Mouse (Mus musculus) lung, postnatal 0 days (tissue): ENCODE results near the gene Sgpp2. TPM values are rescaled to one million over a fixed set of nuclear protein-coding genes. Genes with fewer than 3 reads are reported as not detected.

Experiments
- ATAC-seq: fragments of 200-750 bp; cut with Nextera tagmentation; 2 replicates; pipeline ENCODE4 v1.8.0; 2017; ENCODE audit warnings: moderate library complexity
- DNase-seq: peaks from one replicate; pipeline ENCODE4 v3.0.0-alpha.2; 2016; ENCODE audit warnings: low spot score
- H3K27ac ChIP-seq: fragments of 300-500 bp; sonication (generic); 2 replicates; pipeline ENCODE4 v1.5.1; 2014; ENCODE audit warnings: antibody characterized with exemption, mild to moderate bottlenecking, low read length, mixed read lengths
- H3K27me3 ChIP-seq: fragments of 300-500 bp; sonication (generic); replicated peaks from 2 replicates; pipeline ENCODE4 v1.6.1; 2014; ENCODE audit warnings: low read length, mixed read lengths; ENCODE audit not compliant: insufficient read depth
- H3K36me3 ChIP-seq: fragments of 300-500 bp; sonication (generic); 2 replicates; pipeline ENCODE4 v1.6.1; 2014; ENCODE audit warnings: low read length, mixed read lengths; ENCODE audit not compliant: insufficient read depth
- H3K4me1 ChIP-seq: fragments of 300-500 bp; sonication (generic); 2 replicates; pipeline ENCODE4 v1.6.1; 2014; ENCODE audit warnings: antibody characterized with exemption, low read depth, low read length, mixed read lengths; ENCODE audit not compliant: insufficient read depth
- H3K4me2 ChIP-seq: fragments of 300-500 bp; sonication (generic); replicated peaks from 2 replicates; pipeline ENCODE4 v1.6.1; 2014; ENCODE audit warnings: low read depth, mild to moderate bottlenecking, low read length, moderate library complexity, mixed read lengths
- H3K4me3 ChIP-seq: fragments of 300-500 bp; sonication (generic); 2 replicates; pipeline ENCODE4 v1.5.1; 2014; ENCODE audit warnings: low read depth, low read length
- H3K9ac ChIP-seq: fragments of 300-500 bp; sonication (generic); replicated peaks from 2 replicates; pipeline ENCODE4 v1.6.1; 2014; ENCODE audit warnings: low read depth, mild to moderate bottlenecking
- H3K9me3 ChIP-seq: fragments of 300-500 bp; sonication (generic); 2 replicates; pipeline ENCODE4 v1.6.1; 2016; ENCODE audit warnings: low read length, mixed read lengths
- CTCF ChIP-seq: IDR thresholded peaks from 2 replicates; pipeline ENCODE4 v1.5.1; 2016; ENCODE audit warnings: antibody characterized with exemption, mild to moderate bottlenecking
- EP300 ChIP-seq: IDR thresholded peaks from 2 replicates; pipeline ENCODE4 v1.6.1; 2016; ENCODE audit warnings: antibody characterized with exemption, mild to moderate bottlenecking, control low read depth
- WGBS: fragments of 180-500 bp; shearing (Covaris S2); extraction: QIAGEN DNeasy Blood & Tissue Kit; methylation state at CpG from one replicate; pipeline ENCODE4 v1.1.7; 2014; 5-methylcytosine and 5-hydroxymethylcytosine counted together
- polyA plus RNA-seq: library from polyadenylated mRNA; unstranded; fragments of >200 nt; fragmentation: Nextera tagmentation; extraction: Ambion mirVana; gene quantifications from 2 replicates; pipeline ENCODE4 v1.2.1, GENCODE M21; 2015

Sgpp2 gene
- polyA plus RNA-seq, result 10.9 and 14.0 TPM in 2 replicates

DNA sequence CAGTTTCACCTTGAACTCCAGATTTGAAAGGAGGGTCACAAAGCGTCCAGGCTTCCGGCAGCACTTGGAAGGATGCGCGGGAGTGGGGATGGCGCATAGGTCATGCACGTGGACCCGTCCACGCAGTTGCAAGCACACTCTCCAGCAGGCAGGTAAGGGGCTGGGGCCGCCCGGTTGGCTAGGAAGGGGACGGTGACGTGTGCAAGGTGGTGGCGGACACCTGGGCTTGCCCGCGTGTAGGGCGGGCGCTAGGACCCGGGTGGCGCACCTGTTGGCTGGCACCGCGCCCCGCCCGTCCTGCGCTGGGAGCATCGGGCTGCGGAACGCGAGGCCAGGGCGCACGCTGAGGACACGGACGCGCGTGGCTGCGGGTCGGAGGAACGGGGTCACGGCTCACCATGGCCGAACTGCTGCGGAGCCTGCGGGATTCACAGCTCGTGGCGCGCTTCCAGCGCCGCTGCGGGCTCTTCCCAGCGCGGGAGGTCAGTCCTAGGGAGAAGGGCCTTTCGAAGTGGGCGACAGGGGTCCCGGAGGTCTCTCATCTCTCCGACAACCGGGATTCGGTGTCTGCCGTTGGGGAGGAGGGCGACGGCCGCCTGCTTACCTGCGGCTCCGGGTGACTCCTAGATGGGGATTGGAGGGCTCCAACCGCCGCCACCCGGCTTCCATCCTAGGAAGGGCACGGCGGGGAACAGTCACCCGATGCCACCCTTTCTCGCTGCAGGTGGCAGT, at the start of gene Sgpp2:
TSS of gene Sgpp2 (plus strand) at position 325 of the 732 bp plus-strand sequence.
- peaks cover 16% of the 10 kb centered on the region; the same call in 1 of the 2 replicates for H3K27me3 ChIP-seq
- DNase-seq (peak; percentile 17), ATAC-seq (peak; percentile 72)
- no peaks in the 10 kb centered on the region for H3K9me3 ChIP-seq
- no peak within 1 kb of the TSS for H3K9ac ChIP-seq
- H3K27ac ChIP-seq, result no peak within 1 kb of the TSS
- H3K4me2 ChIP-seq, result peak within 1 kb of the TSS; percentile 71
- TF ChIP-seq EP300 (no peak), CTCF (no peak)
- H3K4me1 ChIP-seq, result peaks cover 8% of the 10 kb centered on the region; the same call in 1 of the 2 replicates
- WGBS, result under 1% methylated on average over 57 of the region's 68 CpGs
- H3K4me3 ChIP-seq, result peak within 1 kb of the TSS; percentile 44
- H3K36me3 ChIP-seq, result no peaks in the 10 kb centered on the region

GRCm38 (mm10) chr1:78267519-78267918, 42.6 kb upstream of the Sgpp2 start:
- ATAC-seq, result no peak
- DNase-seq, result no peak
- Histone ChIP-seq H3K36me3 (no peaks in the 10 kb centered on the region), H3K4me3 (no peak overlapping the region), H3K4me1 (no peaks in the 10 kb centered on the region), H3K9ac (no peak overlapping the region), H3K27ac (no peak overlapping the region), H3K4me2 (no peak overlapping the region), H3K27me3 (no peaks in the 10 kb centered on the region), H3K9me3 (no peaks in the 10 kb centered on the region)
- TF ChIP-seq EP300, result no peak
- peak; percentile 38; the same call in 1 of the 2 replicates for TF ChIP-seq CTCF
- 48% methylated on average over 5 of the region's 5 CpGs for WGBS

- H3K4me2 ChIP-seq, result no peak overlapping the region
- no peaks in the 10 kb centered on the region for H3K36me3 ChIP-seq
- H3K4me3 ChIP-seq, result no peak overlapping the region
- no peaks in the 10 kb centered on the region for H3K4me1 ChIP-seq
- H3K27ac ChIP-seq, result no peak overlapping the region
- TF ChIP-seq EP300 (no peak), CTCF (no peak)
- H3K9me3 ChIP-seq, result no peaks in the 10 kb centered on the region
- no peak overlapping the region for H3K9ac ChIP-seq
- no peaks in the 10 kb centered on the region for H3K27me3 ChIP-seq
- DNase-seq, result no peak
- no peak for ATAC-seq
- 67% methylated on average over 3 of the region's 3 CpGs for WGBS
Measured at GRCm38 (mm10) chr1:78272915-78273314, 37.2 kb upstream of the Sgpp2 start.

- H3K4me3 ChIP-seq, result no peak overlapping the region
- TF ChIP-seq CTCF, result no peak
- no peak for TF ChIP-seq EP300
- H3K9me3 ChIP-seq, result no peaks in the 10 kb centered on the region
- no peak overlapping the region for H3K4me2 ChIP-seq
- H3K27ac ChIP-seq, result no peak overlapping the region
- WGBS, result 10% methylated on average over 3 of the region's 3 CpGs
- H3K9ac ChIP-seq, result no peak overlapping the region
- peak; percentile 39 for DNase-seq
- no peaks in the 10 kb centered on the region for H3K27me3 ChIP-seq
- peak; percentile 72 for ATAC-seq
- H3K36me3 ChIP-seq, result no peaks in the 10 kb centered on the region
- H3K4me1 ChIP-seq, result no peaks in the 10 kb centered on the region
Measured at GRCm38 (mm10) chr1:78279128-78279527, 31.0 kb upstream of the Sgpp2 start.

DNA sequence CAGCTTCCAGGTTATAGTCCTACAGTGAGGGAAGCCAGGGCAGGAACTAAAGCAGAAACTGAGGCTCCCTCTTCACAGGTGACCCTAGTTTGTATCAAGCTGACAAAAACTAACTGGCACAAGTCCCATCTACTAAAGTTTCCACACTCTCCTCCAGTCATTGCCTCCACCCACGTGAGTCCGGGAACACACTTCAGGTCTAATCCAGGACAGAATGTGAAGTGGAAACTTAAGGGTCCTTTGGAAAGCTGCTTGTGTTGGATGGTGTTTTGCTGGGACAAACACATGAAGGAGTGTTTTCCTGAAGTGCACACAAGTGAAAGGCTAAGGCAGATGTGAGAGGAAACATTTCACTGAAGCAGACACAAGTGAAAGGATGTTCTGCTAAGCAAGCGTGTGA, 17.7 kb upstream of the Sgpp2 start:
- Histone ChIP-seq H3K27ac (no peak overlapping the region), H3K4me2 (no peak overlapping the region), H3K4me3 (no peak overlapping the region), H3K4me1 (no peaks in the 10 kb centered on the region), H3K9me3 (no peaks in the 10 kb centered on the region), H3K27me3 (no peaks in the 10 kb centered on the region), H3K9ac (no peak overlapping the region), H3K36me3 (no peaks in the 10 kb centered on the region)
- 50% methylated on average over 3 of the region's 3 CpGs for WGBS
- ATAC-seq, result peak; percentile 97
- TF ChIP-seq EP300 (peak; percentile 92), CTCF (no peak)
- peak; percentile 89 for DNase-seq

GRCm38 (mm10) chr1:78299670-78300225, 10.4 kb upstream of the Sgpp2 start:
- 41% methylated on average over 7 of the region's 7 CpGs for WGBS
- Histone ChIP-seq H3K4me2 (no peak overlapping the region), H3K9me3 (no peaks in the 10 kb centered on the region), H3K27ac (no peak overlapping the region), H3K4me1 (no peaks in the 10 kb centered on the region), H3K9ac (no peak overlapping the region), H3K4me3 (no peak overlapping the region), H3K27me3 (no peaks in the 10 kb centered on the region), H3K36me3 (no peaks in the 10 kb centered on the region)
- ATAC-seq, result peak; percentile 63
- TF ChIP-seq EP300, result peak; percentile 82
- TF ChIP-seq CTCF, result no peak
- peak; percentile 50 for DNase-seq
